Mouse (Mus musculus): Measurements from ENCODE around the gene 4930469K13Rik. TPM values are rescaled to one million over a fixed set of nuclear protein-coding genes. Genes with fewer than 3 reads are reported as not detected.

Gene 4930469K13Rik
- total and polyA plus RNA-seq, 3 experiments = 0.23 to 0.29 TPM; not detected in 1

DNA sequence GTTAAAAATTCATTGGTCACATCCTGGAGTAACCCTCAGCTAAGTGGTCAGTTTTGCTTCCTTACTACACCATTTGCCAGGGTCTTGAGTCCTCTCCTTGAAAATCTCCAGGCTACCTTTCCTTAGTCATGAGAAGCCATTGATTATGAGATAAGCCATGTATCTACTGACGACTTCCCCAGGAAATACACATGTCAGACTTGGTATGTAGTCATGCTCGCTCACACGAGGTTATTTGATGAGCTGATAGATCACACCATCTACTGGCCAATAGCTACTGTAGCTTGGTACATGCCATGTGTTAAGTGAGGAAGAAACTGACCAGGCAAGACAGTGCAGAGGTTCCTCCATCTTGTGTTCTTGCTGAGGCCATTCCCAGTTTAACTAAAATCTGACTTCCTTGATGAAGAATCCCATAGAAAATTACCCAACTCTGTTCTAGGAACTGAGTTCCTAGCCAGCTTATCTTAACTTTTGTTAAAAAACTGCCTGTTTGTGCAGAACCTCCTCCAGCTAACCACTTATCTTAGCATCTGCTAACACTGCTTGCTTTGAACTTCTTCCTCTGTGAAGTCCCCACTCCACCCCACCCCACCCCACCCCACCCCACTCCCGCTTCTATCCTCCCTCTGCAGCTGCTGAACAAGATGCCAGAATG is 158.8 kb downstream of the 4930469K13Rik start (continued):
- TF ChIP-seq KAT2A (conservative IDR thresholded peaks at IDR 0.05; ENCODE audit: low read depth, low read length) (no peak), MAX (IDR thresholded peaks at IDR 0.05; ENCODE audit: low read length) (peak; percentile 88), TAL1 (IDR thresholded peaks at IDR 0.05; ENCODE audit: low read length) (no peak), ELF1 (IDR thresholded peaks at IDR 0.05; ENCODE audit: low read depth, low read length) (peak; percentile 25; the same call in 1 of the 2 replicates)

DNA sequence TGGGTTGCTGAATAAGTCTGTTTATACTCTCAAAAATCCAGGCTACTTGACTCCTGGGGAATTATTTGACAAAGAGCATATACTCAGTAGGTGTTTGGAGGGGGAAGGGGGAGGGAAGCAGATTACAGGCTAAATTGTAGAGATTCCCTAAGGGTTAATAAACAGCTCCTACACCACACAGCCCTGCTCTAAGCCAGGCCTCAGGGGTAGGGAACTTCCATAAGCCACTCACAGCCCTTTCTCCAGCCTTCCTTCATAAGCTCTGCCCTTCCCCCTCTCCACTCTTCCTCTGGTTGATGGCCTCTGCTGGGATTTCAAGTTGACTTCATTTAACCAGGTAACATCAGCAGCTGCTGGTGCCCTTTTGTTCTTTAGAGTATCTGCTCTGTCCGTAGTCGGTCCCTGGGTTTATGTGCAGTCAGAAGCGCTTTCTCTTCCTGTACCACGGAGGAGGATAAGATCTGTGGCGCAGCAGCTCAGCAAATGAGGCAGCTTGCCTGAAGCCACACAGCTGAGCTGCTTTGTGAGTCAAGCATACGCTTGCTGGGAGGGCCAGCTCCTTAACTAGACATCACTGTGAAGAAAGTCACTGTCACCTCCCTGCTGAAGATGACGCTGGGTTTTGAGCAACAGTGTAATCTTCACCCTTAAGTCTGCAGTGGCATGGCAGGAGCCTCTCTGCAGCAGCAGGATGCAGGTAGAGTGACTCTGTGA is 159.6 kb downstream of the 4930469K13Rik start:
- H3K4me3 ChIP-seq (ENCODE audit: control insufficient read depth in 1 of 2, insufficient read depth in 1 of 2, low read depth in 2 of 2, low read length in 2 of 2) = peak overlapping the region; percentile 54 to 66
- H3K27me3 ChIP-seq (ENCODE audit: control insufficient read depth in 1 of 2, insufficient read depth in 2 of 2, low read length in 2 of 2) = no peaks in the 10 kb centered on the region
- peak overlapping the region; percentile 91 for H3K27ac ChIP-seq (ENCODE audit: control insufficient read depth, low read depth, low read length)
- peaks cover 0 to 52% of the 10 kb centered on the region in 2 experiments; a peak in 2 of 4 replicates for H3K36me3 ChIP-seq (ENCODE audit: control insufficient read depth in 1 of 2, insufficient read depth in 2 of 2, low read length in 2 of 2)
- peak overlapping the region; percentile 70 for H3K9ac ChIP-seq (ENCODE audit: control insufficient read depth, low read depth, low read length, poor library complexity, severe bottlenecking)
- peaks cover 21 to 59% of the 10 kb centered on the region in 2 experiments for H3K4me1 ChIP-seq (ENCODE audit: control insufficient read depth in 1 of 2, insufficient read depth in 2 of 2, low read length in 2 of 2)
- DNase-seq (ENCODE audit: low read depth, low spot score) = peak; percentile 98
- H3K79me2 ChIP-seq (ENCODE audit: control insufficient read depth, insufficient read depth, low read length, poor library complexity) = no peaks in the 10 kb centered on the region; the same call in 1 of the 2 replicates
- H3K9me3 ChIP-seq (replicated peaks; ENCODE audit: insufficient read depth, low read length) = no peaks in the 10 kb centered on the region
- TF ChIP-seq TAL1 (IDR thresholded peaks at IDR 0.05; ENCODE audit: low read length) (0 out of 2 replicates have a peak, but pooled peaks have one; percentile 9), MAFK (IDR thresholded peaks at IDR 0.05; ENCODE audit: borderline replicate concordance, low read depth, low read length) (no peak), POLR2A (IDR thresholded peaks at IDR 0.05; ENCODE audit: control insufficient read depth in 1 of 2, insufficient read depth in 1 of 2, low read depth in 1 of 2, low read length in 2 of 2, poor library complexity in 1 of 2) (peak; percentile 59 to 96; a peak in 2 of 4 replicates), EP300 (IDR thresholded peaks at IDR 0.05; ENCODE audit: low read depth in 1 of 2, low read length in 2 of 2) (peak; percentile 55 to 70; a peak in 3 of 4 replicates), ETS1 (IDR thresholded peaks at IDR 0.05; ENCODE audit: low read depth, low read length) (peak; percentile 98), NRF1 (IDR thresholded peaks at IDR 0.05; ENCODE audit: insufficient read depth, low read depth, low read length, poor library complexity, severe bottlenecking) (no peak; the same call in 1 of the 2 replicates), MEF2A (IDR thresholded peaks at IDR 0.05; ENCODE audit: extremely low read depth, insufficient replicate concordance, low read depth, low read length, poor library complexity, severe bottlenecking) (no peak), MYB (IDR thresholded peaks at IDR 0.05; ENCODE audit: low read depth, low read length) (no peak), ZC3H11A (IDR thresholded peaks at IDR 0.05; ENCODE audit: low read depth, low read length) (no peak), MAX (IDR thresholded peaks at IDR 0.05; ENCODE audit: low read length) (peak; percentile 79), SMC3 (IDR thresholded peaks at IDR 0.05; ENCODE audit: low read depth, low read length) (no peak), JUND (IDR thresholded peaks at IDR 0.05; ENCODE audit: low read depth, low read length) (no peak), HCFC1 (IDR thresholded peaks at IDR 0.05; ENCODE audit: low read depth, low read length) (peak; percentile 77), MXI1 (IDR thresholded peaks at IDR 0.05; ENCODE audit: low read depth, low read length) (no peak; the same call in none of the 2 replicates), KAT2A (conservative IDR thresholded peaks at IDR 0.05; ENCODE audit: low read depth, low read length) (no peak; the same call in 1 of the 2 replicates), RCOR1 (IDR thresholded peaks at IDR 0.05; ENCODE audit: low read depth, low read length) (no peak; the same call in 1 of the 2 replicates), RAD21 (IDR thresholded peaks at IDR 0.05; ENCODE audit: low read depth, low read length) (no peak), CHD2 (IDR thresholded peaks at IDR 0.05; ENCODE audit: low read length) (no peak), USF1 (IDR thresholded peaks at IDR 0.05; ENCODE audit: low read depth, low read length) (no peak), E2F4 (IDR thresholded peaks at IDR 0.05; ENCODE audit: borderline replicate concordance, low read depth, low read length) (no peak), NELFE (IDR thresholded peaks at IDR 0.05; ENCODE audit: low read depth, low read length) (peak; percentile 96), GATA1 (IDR thresholded peaks at IDR 0.05; ENCODE audit: low read depth, low read length) (peak; percentile 87), CTCF (IDR thresholded peaks at IDR 0.05 in 2 of 3, conservative IDR thresholded peaks at IDR 0.05 in 1 of 3; ENCODE audit: control insufficient read depth in 1 of 3, insufficient read depth in 1 of 3, low read depth in 2 of 3, low read length in 3 of 3, poor library complexity in 1 of 3, severe bottlenecking in 1 of 3) (no peak), POLR2AphosphoS5 (IDR thresholded peaks at IDR 0.05; ENCODE audit: borderline replicate concordance, low read depth, low read length) (no peak), ELF1 (IDR thresholded peaks at IDR 0.05; ENCODE audit: low read depth, low read length) (peak; percentile 80), UBTF (IDR thresholded peaks at IDR 0.05; ENCODE audit: borderline replicate concordance, insufficient read depth, low read depth, low read length) (0 out of 2 replicates have a peak, but pooled peaks have one; percentile 79), SIN3A (IDR thresholded peaks at IDR 0.05; ENCODE audit: low read length) (peak; percentile 94), USF2 (IDR thresholded peaks at IDR 0.05; ENCODE audit: borderline replicate concordance in 1 of 2, insufficient read depth in 1 of 2, low read depth in 1 of 2, low read length in 2 of 2) (no peak), CHD1 (IDR thresholded peaks at IDR 0.05; ENCODE audit: low read depth, low read length) (peak; percentile 62), ZKSCAN1 (IDR thresholded peaks at IDR 0.05; ENCODE audit: low read depth, low read length) (no peak), MYC (IDR thresholded peaks at IDR 0.05; ENCODE audit: low read depth, low read length) (peak; percentile 64; the same call in 1 of the 2 replicates)

Data from MEL (cell line).